Mouse (Mus musculus) liver, adult 2 months (tissue): ENCODE results near the gene Spon2. TPM values are rescaled to one million over a fixed set of nuclear protein-coding genes. Genes with fewer than 3 reads are reported as not detected.

Experiments used
- DNase-seq: peaks from one replicate; pipeline ENCODE4 v3.0.0-alpha.2; 2011; ENCODE audit warnings: low read depth, low spot score; ENCODE audit errors: extremely low read depth
- H3K27ac ChIP-seq: fragments of 200-500 bp; replicated peaks from 2 replicates; pipeline ENCODE4 v1.5.1; 2012; ENCODE audit warnings: low read depth, mild to moderate bottlenecking, control low read depth, inconsistent platforms, low read length; ENCODE audit not compliant: insufficient read depth
- H3K27me3 ChIP-seq: fragments of 200-500 bp; 2 replicates; pipeline ENCODE4 v1.6.1; 2012; ENCODE audit warnings: mild to moderate bottlenecking, moderate library complexity, low read length, inconsistent platforms; ENCODE audit not compliant: control insufficient read depth, insufficient read depth
- H3K36me3 ChIP-seq: fragments of 200-500 bp; 2 replicates; pipeline ENCODE4 v1.6.1; 2012; ENCODE audit warnings: low read length, inconsistent platforms; ENCODE audit not compliant: control insufficient read depth, insufficient read depth
- H3K4me1 ChIP-seq: fragments of 200-500 bp; 2 replicates; pipeline ENCODE4 v1.6.1; 2011; ENCODE audit warnings: low read length; ENCODE audit not compliant: control insufficient read depth, insufficient read depth
- H3K4me3 ChIP-seq: fragments of 200-500 bp; 2 replicates; pipeline ENCODE4 v1.5.1; 2011; ENCODE audit warnings: low read depth, mild to moderate bottlenecking, control low read depth, low read length, moderate library complexity; ENCODE audit not compliant: insufficient read depth
- H3K79me2 ChIP-seq: fragments of 200-500 bp; 2 replicates; pipeline ENCODE4 v1.6.1; 2012; ENCODE audit warnings: inconsistent platforms, mild to moderate bottlenecking, low read length, moderate library complexity; ENCODE audit not compliant: control insufficient read depth, insufficient read depth
- H3K9ac ChIP-seq: fragments of 200-500 bp; 2 replicates; pipeline ENCODE4 v1.6.1; 2012; ENCODE audit warnings: low read depth, mild to moderate bottlenecking, control low read depth, inconsistent platforms, low read length
- CTCF ChIP-seq: fragments of 200-500 bp; IDR thresholded peaks from 2 replicates; pipeline ENCODE4 v1.5.1; 2011; ENCODE audit warnings: low read depth, low read length, control low read depth
- POLR2A ChIP-seq: fragments of 200-500 bp; IDR thresholded peaks from 2 replicates; pipeline ENCODE4 v1.6.1; 2011; ENCODE audit warnings: low read length, control low read depth; ENCODE audit not compliant: insufficient read depth; ENCODE audit errors: extremely low read depth
- WGBS: fragments of 180-500 bp; shearing (Covaris S2); methylation state at CpG from one replicate; pipeline ENCODE4 v1.1.7; 2018; 5-methylcytosine and 5-hydroxymethylcytosine counted together
- polyA plus RNA-seq: library from polyadenylated mRNA; depleted of rRNA; stranded (reverse); fragments of >200 nt; gene quantifications from 2 replicates; pipeline ENCODE4 v1.2.3, GENCODE M21; 2012
- total RNA-seq: library from RNA; depleted of rRNA; stranded (reverse); fragments of >200 nt; gene quantifications from 2 replicates; pipeline ENCODE4 v1.2.3, GENCODE M21; 2014

The Spon2 gene
- total and polyA plus RNA-seq, 2 experiments, result 1.2 to 11.1 TPM

GRCm38 (mm10) chr5:33230285-33230684 is 12.0 kb upstream of the Spon2 start:
- Histone ChIP-seq H3K4me1 (peaks cover 4% of the 10 kb centered on the region; the same call in 1 of the 2 replicates), H3K27me3 (no peaks in the 10 kb centered on the region), H3K9ac (no peak overlapping the region), H3K27ac (no peak overlapping the region), H3K79me2 (no peaks in the 10 kb centered on the region), H3K4me3 (no peak overlapping the region), H3K36me3 (no peaks in the 10 kb centered on the region)
- DNase-seq, result no peak
- no peak for TF ChIP-seq POLR2A
- TF ChIP-seq CTCF, result no peak
- 70% methylated on average over 5 of the region's 5 CpGs for WGBS

GRCm38 (mm10) chr5:33228428-33228827 is 10.2 kb upstream of the Spon2 start:
- Histone ChIP-seq H3K79me2 (no peaks in the 10 kb centered on the region), H3K9ac (no peak overlapping the region), H3K27ac (no peak overlapping the region), H3K36me3 (no peaks in the 10 kb centered on the region), H3K27me3 (no peaks in the 10 kb centered on the region), H3K4me3 (no peak overlapping the region), H3K4me1 (peaks cover 10% of the 10 kb centered on the region; the same call in 1 of the 2 replicates)
- no peak for DNase-seq
- 55% methylated on average over 5 of the region's 5 CpGs for WGBS
- no peak for TF ChIP-seq CTCF
- TF ChIP-seq POLR2A, result no peak

GRCm38 (mm10) chr5:33225673-33226072 is 7.4 kb upstream of the Spon2 start:
- 39% methylated on average over 5 of the region's 5 CpGs for WGBS
- TF ChIP-seq POLR2A (no peak), CTCF (no peak)

GRCm38 (mm10) chr5:33224491-33224890 is 6.2 kb upstream of the Spon2 start:
- H3K9ac ChIP-seq, result no peak overlapping the region
- H3K27ac ChIP-seq, result no peak overlapping the region
- H3K4me3 ChIP-seq, result no peak overlapping the region
- H3K27me3 ChIP-seq, result no peaks in the 10 kb centered on the region
- WGBS, result 92% methylated on average over 7 of the region's 7 CpGs
- TF ChIP-seq CTCF (no peak), POLR2A (no peak)
- DNase-seq, result no peak
- no peaks in the 10 kb centered on the region for H3K79me2 ChIP-seq
- peaks cover 24% of the 10 kb centered on the region for H3K4me1 ChIP-seq
- H3K36me3 ChIP-seq, result no peaks in the 10 kb centered on the region

More at GRCm38 (mm10) chr5:33225673-33226072, 7.4 kb upstream of the Spon2 start:
- no peaks in the 10 kb centered on the region for H3K79me2 ChIP-seq
- no peak overlapping the region for H3K9ac ChIP-seq
- H3K36me3 ChIP-seq, result no peaks in the 10 kb centered on the region
- peak; percentile 39 for DNase-seq
- H3K27ac ChIP-seq, result no peak overlapping the region
- no peak overlapping the region for H3K4me3 ChIP-seq
- H3K27me3 ChIP-seq, result no peaks in the 10 kb centered on the region
- peaks cover 17% of the 10 kb centered on the region; the same call in 1 of the 2 replicates for H3K4me1 ChIP-seq

GRCm38 (mm10) chr5:33222841-33223744 is 4.8 kb upstream of the Spon2 start:
- Histone ChIP-seq H3K4me1 (peaks cover 34% of the 10 kb centered on the region), H3K4me3 (no peak overlapping the region), H3K27ac (no peak overlapping the region), H3K79me2 (no peaks in the 10 kb centered on the region), H3K9ac (no peak overlapping the region), H3K36me3 (no peaks in the 10 kb centered on the region), H3K27me3 (no peaks in the 10 kb centered on the region)
- WGBS, result 75% methylated on average over 9 of the region's 9 CpGs
- TF ChIP-seq POLR2A (no peak), CTCF (no peak)
- DNase-seq, result no peak

- H3K27ac ChIP-seq, result no peak overlapping the region
- H3K27me3 ChIP-seq, result no peaks in the 10 kb centered on the region
These were observed 4.1 kb upstream of the Spon2 start for GRCm38 (mm10) chr5:33222389-33222788.

More at GRCm38 (mm10) chr5:33222389-33222788, 4.1 kb upstream of the Spon2 start:
- 84% methylated on average over 6 of the region's 6 CpGs for WGBS
- Histone ChIP-seq H3K4me3 (no peak overlapping the region), H3K79me2 (no peaks in the 10 kb centered on the region), H3K36me3 (no peaks in the 10 kb centered on the region), H3K4me1 (peaks cover 41% of the 10 kb centered on the region), H3K9ac (no peak overlapping the region)
- TF ChIP-seq POLR2A (no peak), CTCF (no peak)
- DNase-seq, result no peak
